16 mouse cellular contexts compared by ENCODE assay signal in the genomic region with DNA sequence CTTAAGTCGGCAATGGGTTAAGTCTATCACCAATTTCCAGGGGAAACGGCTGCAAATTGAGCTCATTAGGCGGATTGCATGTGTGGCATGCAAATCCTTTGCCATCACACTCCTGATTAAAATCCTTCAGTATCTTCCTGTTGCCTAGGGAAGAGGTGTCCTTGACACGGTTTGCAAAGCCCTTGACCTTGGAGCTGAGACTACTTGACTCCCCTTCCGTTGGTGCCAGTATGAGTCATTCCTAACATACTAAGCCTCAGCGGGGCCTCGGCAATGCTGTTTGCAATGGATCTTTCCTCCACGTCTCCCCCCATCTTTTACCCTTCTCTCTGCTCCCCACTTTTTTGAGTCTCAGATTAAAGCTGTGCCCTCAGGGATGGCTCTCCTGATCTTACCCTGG.
DNase-seq lines count a peak whose midpoint lies in the region; ATAC-seq and TF ChIP-seq lines count a peak whose summit lies in the region.
"Had no signal": no experiment of that assay in that cellular context is flagged by ENCODE, and none has a peak within 500 bp of the region (broad histone marks: within the 10 kb centered on the region; RNA-seq: fewer than 3 reads in every experiment).

No protein-coding gene starts in this region.

- 33% methylated on average over 8 of the region's 8 CpGs for WGBS in forebrain, postnatal 0 days
- WGBS in forebrain, embryonic 11.5 days = 75% methylated on average over 8 of the region's 8 CpGs
- 19% methylated on average over 8 of the region's 8 CpGs for WGBS in lung, embryonic 16.5 days
- 32% methylated on average over 8 of the region's 8 CpGs for WGBS in heart, adult 2 months

- no peak for DNase-seq in forebrain, postnatal 0 days
- DNase-seq in forebrain, embryonic 11.5 days (ENCODE audit: low spot score) = no peak
- peak; percentile 46 for DNase-seq in 416B (ENCODE audit: low read depth)
- DNase-seq in adrenal gland, postnatal 14 days = peak; percentile 55
- no peak for DNase-seq in heart, adult 2 months
- DNase-seq in urinary bladder, adult 18-20 months (ENCODE audit: low spot score in 2 of 2) = no peak
- no peak for DNase-seq in layer of hippocampus, adult 18-20 months (ENCODE audit: low spot score in 2 of 2)
- DNase-seq: B cell, adult 2 months; cerebellum, adult 18-20 months; heart, adult 11 months; right cerebral cortex, postnatal 4 days had no signal

- no peak for TF ChIP-seq CTCF in forebrain, postnatal 0 days (IDR thresholded peaks at IDR 0.05; ENCODE audit: low read depth)
- TF ChIP-seq CTCF in heart, adult 2 months (IDR thresholded peaks at IDR 0.05) = no peak

- TF ChIP-seq POLR2A in heart, adult 2 months (IDR thresholded peaks at IDR 0.05; ENCODE audit: insufficient read depth, low read depth, low read length) = no peak

- intact Hi-C loops in heart, adult 2 months (cut with DNase I) = no loop called here

- H3K36me3 ChIP-seq in forebrain, postnatal 0 days (ENCODE audit: insufficient read depth) = no peaks in the 10 kb centered on the region
- H3K36me3 ChIP-seq in forebrain, embryonic 11.5 days (ENCODE audit: control insufficient read depth, insufficient read depth, low read length) = no peaks in the 10 kb centered on the region
- H3K36me3 ChIP-seq in lung, embryonic 16.5 days (ENCODE audit: control insufficient read depth, insufficient read depth, low read length) = no peaks in the 10 kb centered on the region
- no peaks in the 10 kb centered on the region for H3K36me3 ChIP-seq in heart, adult 2 months (ENCODE audit: control insufficient read depth, insufficient read depth, low read length)
- H3K36me3 ChIP-seq: embryonic facial prominence, embryonic 13.5 days; limb, embryonic 13.5 days; liver, embryonic 15.5 days had no signal

- TF ChIP-seq EP300 in heart, adult 2 months (IDR thresholded peaks at IDR 0.05; ENCODE audit: insufficient read depth, low read depth, low read length) = no peak

- H3K4me1 ChIP-seq in forebrain, postnatal 0 days (ENCODE audit: insufficient read depth) = peaks cover 7% of the 10 kb centered on the region; the same call in 1 of the 2 replicates
- no peaks in the 10 kb centered on the region for H3K4me1 ChIP-seq in forebrain, embryonic 11.5 days (replicated peaks; ENCODE audit: control insufficient read depth, insufficient read depth, low read length)
- H3K4me1 ChIP-seq in lung, embryonic 16.5 days (replicated peaks; ENCODE audit: control insufficient read depth, insufficient read depth, low read length) = peaks cover 4% of the 10 kb centered on the region
- H3K4me1 ChIP-seq in heart, adult 2 months (ENCODE audit: control insufficient read depth, insufficient read depth, low read length) = no peaks in the 10 kb centered on the region
- H3K4me1 ChIP-seq: limb, embryonic 13.5 days; liver, embryonic 15.5 days had no signal

- H3K4me3 ChIP-seq in forebrain, postnatal 0 days (ENCODE audit: low read depth, low read length) = no peak overlapping the region
- no peak overlapping the region for H3K4me3 ChIP-seq in forebrain, embryonic 11.5 days (ENCODE audit: low read depth, low read length)
- no peak overlapping the region for H3K4me3 ChIP-seq in lung, embryonic 16.5 days (ENCODE audit: low read length)
- no peak overlapping the region for H3K4me3 ChIP-seq in heart, adult 2 months
- H3K4me3 ChIP-seq: embryonic facial prominence, embryonic 13.5 days; layer of hippocampus, adult 2 months; limb, embryonic 13.5 days; liver, embryonic 15.5 days had no signal

- no peak overlapping the region for H3K27ac ChIP-seq in forebrain, postnatal 0 days (ENCODE audit: low read depth, low read length)
- no peak overlapping the region for H3K27ac ChIP-seq in forebrain, embryonic 11.5 days (ENCODE audit: low read depth, low read length)
- H3K27ac ChIP-seq in lung, embryonic 16.5 days (ENCODE audit: low read length) = no peak overlapping the region
- no peak overlapping the region for H3K27ac ChIP-seq in heart, adult 2 months
- H3K27ac ChIP-seq: embryonic facial prominence, embryonic 13.5 days; layer of hippocampus, adult 2 months; limb, embryonic 13.5 days; liver, embryonic 15.5 days had no signal

- no peaks in the 10 kb centered on the region for H3K79me2 ChIP-seq in heart, adult 2 months (replicated peaks; ENCODE audit: control insufficient read depth, insufficient read depth, low read length)

- H3K4me2 ChIP-seq in forebrain, postnatal 0 days (ENCODE audit: low read depth) = no peak overlapping the region
- no peak overlapping the region for H3K4me2 ChIP-seq in forebrain, embryonic 11.5 days (ENCODE audit: low read depth, low read length, severe bottlenecking)
- no peak overlapping the region for H3K4me2 ChIP-seq in lung, embryonic 16.5 days (ENCODE audit: low read depth, low read length)
- H3K4me2 ChIP-seq: embryonic facial prominence, embryonic 13.5 days; limb, embryonic 13.5 days; liver, embryonic 15.5 days had no signal

- no peak overlapping the region for H3K9ac ChIP-seq in forebrain, postnatal 0 days
- H3K9ac ChIP-seq in forebrain, embryonic 11.5 days (ENCODE audit: low read length) = no peak overlapping the region
- H3K9ac ChIP-seq in lung, embryonic 16.5 days (ENCODE audit: low read length) = no peak overlapping the region
- no peak overlapping the region for H3K9ac ChIP-seq in heart, adult 2 months (ENCODE audit: low read depth, low read length)
- H3K9ac ChIP-seq: embryonic facial prominence, embryonic 13.5 days; limb, embryonic 13.5 days; liver, embryonic 15.5 days had no signal

- ATAC-seq in forebrain, postnatal 0 days = peak; percentile 40; the same call in 1 of the 2 replicates
- ATAC-seq in forebrain, embryonic 11.5 days (replicated peaks; ENCODE audit: low FRiP score) = no peak
- ATAC-seq in lung, embryonic 16.5 days (ENCODE audit: low read depth) = peak; percentile 69

- no peaks in the 10 kb centered on the region for H3K9me3 ChIP-seq in forebrain, postnatal 0 days (ENCODE audit: low read length)
- H3K9me3 ChIP-seq in forebrain, embryonic 11.5 days (ENCODE audit: control insufficient read depth, low read length) = no peaks in the 10 kb centered on the region
- H3K9me3 ChIP-seq in lung, embryonic 16.5 days (ENCODE audit: control insufficient read depth, low read length) = no peaks in the 10 kb centered on the region
- H3K9me3 ChIP-seq: embryonic facial prominence, embryonic 13.5 days; limb, embryonic 13.5 days; liver, embryonic 15.5 days had no signal

- no peaks in the 10 kb centered on the region for H3K27me3 ChIP-seq in forebrain, postnatal 0 days (ENCODE audit: insufficient read depth, low read length)
- no peaks in the 10 kb centered on the region for H3K27me3 ChIP-seq in forebrain, embryonic 11.5 days (ENCODE audit: control insufficient read depth, insufficient read depth, low read length)
- H3K27me3 ChIP-seq in lung, embryonic 16.5 days (ENCODE audit: control insufficient read depth, insufficient read depth, low read depth, low read length) = no peaks in the 10 kb centered on the region
- H3K27me3 ChIP-seq in heart, adult 2 months (ENCODE audit: control insufficient read depth, insufficient read depth, low read length) = no peaks in the 10 kb centered on the region; the same call in 1 of the 2 replicates
- H3K27me3 ChIP-seq: limb, embryonic 13.5 days; liver, embryonic 15.5 days had no signal

Comparison
In these comparisons a context has a peak if more than half of its experiments do, and no peak if none do; other contexts are left out.
1. DNase-seq: peak in 416B (single experiment) and adrenal gland, postnatal 14 days (single experiment); none in forebrain, postnatal 0 days (single experiment), forebrain, embryonic 11.5 days (single experiment), heart, adult 2 months (0 of 2), urinary bladder, adult 18-20 months (0 of 2) and layer of hippocampus, adult 18-20 months (0 of 2).